Mouse (Mus musculus) embryo, embryonic 9.5 days (tissue): Measurements from ENCODE around the gene Gm5089.

ENCODE experiments used
- DNase-seq: peaks from one replicate; pipeline ENCODE4 v3.0.0-alpha.2; 2017; ENCODE audit errors: extremely low spot score

The Gm5089 gene

DNA sequence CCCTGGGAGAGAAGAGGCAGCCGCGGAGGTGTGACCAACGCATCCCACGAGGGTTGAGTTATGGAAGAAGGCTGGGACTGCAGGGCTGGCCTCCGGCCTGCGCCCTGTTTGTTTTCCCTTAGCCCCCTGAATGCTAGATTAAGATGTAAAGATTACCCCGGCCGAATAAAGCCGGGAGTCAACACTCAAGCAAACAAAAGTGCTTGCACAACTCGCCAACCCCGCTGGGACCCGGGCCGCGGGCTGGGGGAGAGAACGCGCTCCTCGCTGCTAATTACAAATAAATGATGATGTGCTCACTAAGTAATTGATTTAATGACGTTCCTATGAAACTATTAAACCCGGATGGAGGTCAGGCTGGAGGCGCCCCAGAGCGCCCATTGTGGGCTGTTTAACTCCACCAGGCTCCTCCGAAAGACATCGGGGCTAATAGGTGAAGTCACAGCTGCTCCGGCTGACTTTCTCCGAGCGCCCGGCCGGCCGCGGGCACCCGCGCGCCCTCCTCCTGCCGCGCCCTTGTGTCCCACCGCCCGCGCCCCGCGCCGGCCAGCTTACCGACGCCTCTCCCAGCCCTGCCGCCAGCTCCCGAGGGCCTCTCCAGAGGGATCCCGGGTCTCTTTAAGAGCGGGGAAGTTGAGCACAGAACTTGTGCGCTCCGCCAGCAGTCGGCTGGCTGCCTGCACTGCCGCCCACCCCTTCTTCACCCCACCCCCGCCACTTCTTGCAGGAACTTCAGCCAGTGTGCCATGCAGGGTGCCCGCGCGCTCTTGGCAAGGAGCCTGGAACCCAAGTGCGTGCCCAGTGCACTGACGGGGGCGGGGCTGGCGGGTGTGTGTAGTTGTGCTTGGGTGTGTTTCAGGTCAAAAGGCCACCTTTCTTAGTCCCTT lies at the start of gene Gm5089:
Gm5089 (minus strand) TSS at position 620 of the 887 bp plus-strand sequence.
- DNase-seq: peak; percentile 65

GRCm38 (mm10) chr14:122492015-122492414 lies 41.1 kb upstream of the Gm5089 start:
- no peak for DNase-seq

GRCm38 (mm10) chr14:122491521-122491920 lies 40.6 kb upstream of the Gm5089 start:
- DNase-seq: no peak

DNA sequence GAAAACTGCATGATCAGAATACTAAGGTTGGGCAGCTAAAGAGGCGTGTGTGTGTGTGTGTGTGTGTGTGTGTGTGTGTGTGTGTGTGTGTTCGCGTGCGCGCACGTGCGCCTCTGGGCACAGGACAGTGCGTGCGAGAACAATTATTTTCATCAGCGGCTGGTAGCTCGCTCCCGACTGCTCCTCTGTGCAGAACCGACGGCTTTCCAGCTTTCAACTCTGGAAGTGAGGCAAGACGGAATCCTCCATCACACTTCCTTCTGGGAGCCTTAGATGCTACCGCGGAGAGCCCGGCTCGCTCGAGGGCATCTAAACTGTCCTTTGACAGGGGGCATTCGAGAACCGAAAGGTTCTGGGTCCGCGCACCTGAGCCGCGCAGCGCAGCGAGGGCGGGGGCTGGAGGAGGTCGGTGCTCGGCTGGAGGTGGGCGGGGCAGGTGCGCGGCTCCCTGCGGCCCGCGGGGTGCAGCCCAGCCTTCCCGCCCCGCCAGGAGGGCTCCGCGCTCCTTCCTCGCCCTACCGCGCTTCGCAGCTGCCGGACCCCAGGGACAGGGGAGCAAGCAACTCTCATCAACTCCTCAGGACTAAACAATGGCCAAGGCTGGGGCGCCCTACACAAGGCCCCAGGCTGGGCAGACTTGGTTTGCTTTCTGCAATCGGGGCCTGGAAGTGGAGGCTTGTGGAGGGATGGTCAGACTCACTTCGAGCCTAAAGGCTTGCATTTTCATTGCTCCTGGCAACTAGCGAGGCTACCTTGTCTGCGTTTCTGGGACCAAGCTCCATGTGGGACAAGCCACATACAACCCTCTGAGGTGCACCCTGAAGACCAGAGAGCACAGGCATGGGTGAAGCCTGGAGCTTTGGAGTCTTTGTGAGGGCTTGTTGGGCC lies 39.8 kb upstream of the Gm5089 start, which contains the start of gene Gm10837:
Gm10837 (plus strand) TSS at position 146 of the 888 bp plus-strand sequence.
- peak; percentile 57 for DNase-seq

- DNase-seq: peak; percentile 48
Measured at GRCm38 (mm10) chr14:122489686-122490414, 38.9 kb upstream of the Gm5089 start.

- DNase-seq: peak; percentile 50
Measured at GRCm38 (mm10) chr14:122489041-122489440, 38.1 kb upstream of the Gm5089 start.

DNA sequence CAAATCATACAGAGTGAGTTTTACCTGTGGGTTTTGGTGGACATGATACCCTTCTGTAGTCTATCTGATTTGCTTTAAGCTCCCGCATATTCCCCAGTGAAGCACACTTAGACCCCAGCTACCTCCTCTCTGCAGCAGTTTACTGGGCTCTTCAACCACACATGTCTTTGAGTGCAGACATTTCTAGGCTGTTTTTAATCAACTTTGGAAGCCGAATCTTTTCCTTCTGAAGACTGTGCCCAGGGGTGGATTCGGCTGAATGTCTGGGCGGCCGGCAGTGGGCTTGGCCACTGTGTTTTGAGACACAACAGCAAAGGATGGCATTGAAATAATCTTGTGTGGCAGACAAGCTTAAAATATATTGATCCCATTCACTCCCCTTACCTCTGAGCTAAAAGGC lies 36.5 kb upstream of the Gm5089 start:
- peak; percentile 54 for DNase-seq

DNA sequence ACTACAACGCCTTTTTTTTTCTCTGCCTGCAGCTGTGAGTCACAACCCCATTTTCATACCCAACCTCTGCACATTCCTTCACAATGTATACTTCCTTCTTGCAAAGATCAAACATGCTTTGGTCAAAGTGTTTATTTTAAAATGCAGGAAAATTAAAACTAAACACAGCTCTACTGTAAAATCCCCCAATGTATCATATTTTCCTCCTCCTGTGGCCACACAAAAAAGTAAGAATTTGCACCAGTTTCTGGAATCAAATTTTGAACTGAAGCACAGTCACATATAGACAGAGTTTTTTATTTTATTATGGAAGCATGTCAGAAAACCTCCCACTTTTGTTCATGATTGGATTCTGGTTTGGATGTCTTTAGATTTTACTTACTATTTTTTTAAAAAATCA lies 35.7 kb upstream of the Gm5089 start:
- DNase-seq: peak; percentile 25

DNA sequence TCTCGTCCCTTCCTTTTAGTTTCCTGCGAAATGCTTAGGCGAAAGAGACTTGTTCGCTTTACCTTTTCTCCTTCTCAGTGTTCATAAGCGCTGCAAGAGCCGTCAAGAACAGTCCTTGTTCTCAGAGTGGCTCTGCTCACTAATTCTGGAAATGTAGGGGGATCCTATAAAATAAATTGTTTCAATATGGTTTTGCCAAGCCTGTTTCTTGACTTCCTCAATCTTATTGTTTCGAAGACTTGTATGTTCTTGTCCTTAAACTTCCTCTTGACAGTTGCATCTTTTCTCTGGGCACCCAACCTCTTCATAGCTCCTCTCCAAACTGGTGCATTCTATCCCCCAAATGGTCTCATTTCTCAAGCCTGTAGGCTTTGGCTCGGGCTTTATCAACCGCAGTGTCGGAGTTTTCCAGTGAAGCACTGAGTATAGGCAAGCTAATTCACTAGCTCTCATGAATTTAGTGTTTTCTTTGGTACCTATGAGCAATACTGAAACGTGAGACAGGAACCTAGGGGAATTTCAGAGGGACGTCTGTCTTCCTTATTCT lies 34.8 kb upstream of the Gm5089 start:
- DNase-seq: peak; percentile 52

DNA sequence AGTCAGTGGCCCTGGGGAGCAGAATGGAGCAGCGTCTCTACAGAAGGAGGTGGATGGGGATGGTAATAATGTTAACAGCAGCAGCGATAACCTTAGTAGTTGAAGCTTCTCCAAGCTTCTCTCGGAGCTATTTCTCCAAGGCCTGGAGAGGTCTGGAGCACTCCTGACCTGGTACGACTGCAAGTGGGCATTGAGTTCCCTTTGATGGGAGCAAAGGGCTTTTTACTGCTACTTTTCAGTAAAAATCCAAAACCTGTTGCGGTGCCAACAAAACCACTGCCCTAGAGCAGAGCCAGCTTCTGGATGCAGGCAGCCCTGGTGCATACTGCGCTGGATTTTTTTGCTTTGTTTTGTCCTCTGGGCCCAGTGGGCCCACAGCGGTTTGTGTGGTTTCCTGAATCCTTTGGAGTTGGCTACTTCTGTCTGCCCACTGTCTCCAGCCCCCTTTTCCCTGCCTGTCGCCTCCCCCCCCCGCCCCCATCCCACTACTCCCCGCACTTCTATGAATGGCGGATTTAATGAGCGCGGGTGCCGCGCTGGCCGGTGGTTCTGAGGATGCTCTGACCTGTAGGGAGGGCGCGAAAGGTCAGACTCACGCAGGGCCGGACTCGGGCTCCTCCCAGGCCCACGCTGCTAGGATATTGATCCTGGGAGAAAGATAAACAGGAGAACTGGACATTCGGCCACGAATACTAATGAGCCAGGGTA lies 34.1 kb upstream of the Gm5089 start:
- peak; percentile 27 for DNase-seq

GRCm38 (mm10) chr14:122484458-122484843 lies 33.5 kb upstream of the Gm5089 start:
- DNase-seq: no peak

GRCm38 (mm10) chr14:122483556-122484421 lies 32.9 kb upstream of the Gm5089 start:
- peak; percentile 51 for DNase-seq

DNA sequence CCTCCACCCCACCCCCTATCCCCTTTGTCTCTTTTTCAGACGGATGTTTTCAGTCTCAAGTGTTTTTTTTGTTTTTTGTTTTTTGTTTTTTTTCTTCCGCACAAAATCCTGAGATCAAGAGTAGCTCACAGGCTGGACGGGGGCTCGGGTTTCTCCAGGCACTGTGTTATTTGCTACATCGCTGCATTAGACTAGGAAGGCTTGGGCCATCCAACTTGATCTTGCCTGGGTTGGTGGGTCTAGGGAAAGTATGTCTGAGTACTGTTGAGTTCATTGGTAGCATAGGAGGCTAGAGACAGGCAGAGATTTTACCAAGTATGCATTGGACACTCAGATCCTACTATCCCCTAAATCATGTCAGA lies 32.1 kb upstream of the Gm5089 start:
- DNase-seq: no peak

DNA sequence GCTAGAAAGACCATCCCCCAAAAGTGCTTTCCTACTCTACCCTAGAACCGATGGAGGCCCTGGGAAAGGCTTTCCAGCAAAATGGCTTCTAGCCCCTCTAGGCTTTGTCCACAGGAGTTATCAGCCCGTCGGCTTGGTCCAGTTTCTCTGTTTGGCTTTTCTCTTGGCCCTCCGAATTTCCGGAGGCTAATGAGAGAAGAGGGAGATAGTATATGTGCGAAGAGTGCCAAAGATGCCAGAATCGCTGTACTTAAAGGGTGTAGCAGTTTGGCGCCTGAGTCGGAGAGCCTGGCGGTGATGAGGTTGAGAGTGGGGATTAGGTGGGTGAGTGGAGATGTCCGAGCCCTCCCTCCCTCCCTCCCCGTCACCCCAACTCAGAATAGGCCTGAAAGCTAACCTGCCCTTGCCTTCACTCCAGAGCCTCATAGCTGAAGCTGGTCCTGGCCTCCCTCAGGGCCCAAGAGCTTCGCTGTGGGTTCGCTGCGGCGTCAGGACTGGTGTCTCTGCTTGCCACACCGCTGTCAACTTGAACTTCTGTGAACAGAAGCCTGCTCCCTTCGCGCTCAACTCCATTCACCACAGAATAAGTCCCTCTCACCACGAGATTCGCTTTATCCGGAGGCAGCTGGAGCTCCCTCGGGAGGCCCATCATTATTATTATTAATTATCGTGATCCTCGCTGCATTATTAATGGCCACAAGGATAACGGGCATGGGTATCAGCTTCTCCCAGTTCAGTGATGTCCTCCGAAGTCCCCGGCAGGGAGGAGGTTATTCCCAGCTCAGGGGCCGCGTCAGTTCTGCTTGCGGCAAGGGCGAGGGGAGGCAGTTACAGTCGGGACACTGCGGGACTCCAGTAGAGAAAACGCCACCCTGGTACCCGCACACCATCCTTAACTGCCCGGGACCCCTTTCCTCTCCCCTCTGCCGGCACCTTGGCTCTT lies 31.4 kb upstream of the Gm5089 start:
- peak; percentile 65 for DNase-seq

DNA sequence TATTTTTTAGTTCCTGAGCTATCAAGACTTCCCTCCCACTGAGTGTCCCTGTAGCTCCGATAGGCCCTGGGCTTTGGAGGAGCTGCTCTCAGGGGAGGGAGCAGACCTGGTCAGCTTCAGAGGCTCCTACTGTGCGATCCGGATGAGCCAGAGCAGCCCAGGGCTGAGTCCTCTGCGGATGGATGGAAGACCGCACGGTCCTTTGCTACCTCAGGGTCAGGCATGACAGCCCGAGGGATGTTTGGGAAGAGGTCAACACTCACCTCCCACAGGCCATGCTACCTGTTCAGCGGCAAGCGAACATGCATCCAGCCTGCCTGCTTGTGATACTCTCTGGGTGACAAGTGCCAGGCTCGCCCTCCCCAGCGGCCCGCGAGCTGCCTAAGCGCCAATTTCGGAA lies 30.3 kb upstream of the Gm5089 start:
- DNase-seq: peak; percentile 56

DNA sequence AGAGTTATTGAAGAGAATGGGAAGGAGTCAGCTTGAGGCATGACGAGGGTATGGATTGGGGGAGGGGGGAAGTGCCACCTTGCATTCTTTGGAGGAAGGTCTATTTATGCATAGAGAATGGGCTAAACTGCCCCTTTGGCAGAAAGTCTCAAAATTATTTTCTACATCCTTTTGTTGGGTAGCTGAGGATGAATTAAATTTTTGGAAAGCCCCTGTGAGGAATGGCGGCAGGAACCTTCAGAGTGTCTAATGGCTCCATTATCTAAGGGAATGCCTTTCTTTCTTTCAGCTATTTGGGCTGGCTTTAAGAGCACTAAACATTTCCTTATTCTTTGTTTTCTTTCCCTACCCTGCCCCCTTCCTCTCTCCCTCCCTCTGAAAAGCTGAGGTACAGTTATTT lies 29.4 kb upstream of the Gm5089 start:
- no peak for DNase-seq

GRCm38 (mm10) chr14:122479461-122480109 lies 28.7 kb upstream of the Gm5089 start:
- DNase-seq: no peak

DNA sequence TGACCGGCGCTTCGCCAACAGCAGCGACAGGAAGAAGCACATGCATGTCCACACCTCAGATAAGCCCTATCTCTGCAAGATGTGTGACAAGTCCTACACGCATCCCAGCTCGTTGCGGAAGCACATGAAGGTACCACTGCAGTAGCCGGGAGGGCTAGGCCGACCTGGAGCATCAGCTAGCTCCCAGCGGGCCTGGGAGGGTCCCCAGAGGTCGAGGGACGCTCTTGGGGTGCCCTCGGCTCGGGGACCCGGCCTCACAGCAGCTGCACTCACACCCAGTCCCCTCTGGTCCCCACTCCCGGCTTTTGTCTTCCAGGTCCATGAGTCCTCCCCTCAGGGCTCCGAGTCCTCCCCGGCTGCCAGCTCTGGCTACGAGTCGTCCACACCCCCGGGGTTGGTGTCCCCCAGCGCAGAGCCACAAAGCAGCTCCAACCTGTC lies 27.7 kb upstream of the Gm5089 start:
- DNase-seq: peak; percentile 79
